Mouse (Mus musculus) cerebellum, adult (tissue): ENCODE data around the gene Kif2a.

Experiments used
- ATAC-seq: cut with Nextera tagmentation; 2 replicates; pipeline ENCODE4 v1.9.2; 2017; ENCODE audit warnings: mild to moderate bottlenecking, moderate library complexity, mixed read lengths; ENCODE audit not compliant: insufficient number of reproducible peaks, low FRiP score, low TSS enrichment

Kif2a gene

DNA sequence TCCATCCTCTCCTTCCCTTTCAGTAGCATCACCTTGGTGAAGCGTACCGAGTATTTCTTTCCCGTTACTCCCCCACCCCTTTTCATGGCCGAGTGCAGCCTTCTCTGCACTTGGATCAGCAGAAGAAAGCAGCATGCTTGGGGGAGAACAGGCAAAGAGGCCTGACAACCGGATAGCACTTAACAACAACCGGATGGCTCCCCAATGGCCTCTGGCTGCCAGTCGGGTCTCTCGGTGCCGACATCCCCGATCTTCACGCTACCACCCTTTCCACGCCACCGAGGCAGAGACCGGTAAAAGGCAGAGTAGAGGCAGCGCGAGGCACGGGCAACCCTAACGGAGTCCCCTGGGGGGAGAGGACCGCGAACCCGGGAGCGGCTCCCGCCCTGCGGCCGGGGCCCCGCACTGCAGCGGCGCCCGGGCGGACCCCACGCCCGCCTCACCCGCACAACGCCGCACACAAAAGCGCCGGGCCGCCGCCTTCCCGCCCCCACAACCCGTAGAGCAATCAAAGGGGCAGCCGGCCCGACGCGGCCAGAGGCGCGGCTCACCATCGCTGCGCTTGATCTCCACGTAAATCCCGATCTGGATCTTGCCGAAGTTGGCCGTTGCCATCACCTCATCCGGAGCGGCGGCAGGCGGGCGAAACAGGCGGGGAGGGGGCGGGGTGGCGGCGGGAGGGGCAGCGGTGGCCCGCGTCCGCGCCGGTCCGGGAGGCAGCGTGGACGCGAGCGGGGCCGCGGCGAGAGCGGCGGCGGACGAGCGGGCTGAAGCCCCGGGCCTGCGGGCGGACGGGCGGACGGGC, at the start of gene Kif2a:
TSS of gene Kif2a (minus strand) at position 666 of the 805 bp plus-strand sequence.
- peak; percentile 46 for ATAC-seq

- no peak for ATAC-seq
These were observed 47.1 kb upstream of the Kif2a start for GRCm38 (mm10) chr13:107069061-107069460.

DNA sequence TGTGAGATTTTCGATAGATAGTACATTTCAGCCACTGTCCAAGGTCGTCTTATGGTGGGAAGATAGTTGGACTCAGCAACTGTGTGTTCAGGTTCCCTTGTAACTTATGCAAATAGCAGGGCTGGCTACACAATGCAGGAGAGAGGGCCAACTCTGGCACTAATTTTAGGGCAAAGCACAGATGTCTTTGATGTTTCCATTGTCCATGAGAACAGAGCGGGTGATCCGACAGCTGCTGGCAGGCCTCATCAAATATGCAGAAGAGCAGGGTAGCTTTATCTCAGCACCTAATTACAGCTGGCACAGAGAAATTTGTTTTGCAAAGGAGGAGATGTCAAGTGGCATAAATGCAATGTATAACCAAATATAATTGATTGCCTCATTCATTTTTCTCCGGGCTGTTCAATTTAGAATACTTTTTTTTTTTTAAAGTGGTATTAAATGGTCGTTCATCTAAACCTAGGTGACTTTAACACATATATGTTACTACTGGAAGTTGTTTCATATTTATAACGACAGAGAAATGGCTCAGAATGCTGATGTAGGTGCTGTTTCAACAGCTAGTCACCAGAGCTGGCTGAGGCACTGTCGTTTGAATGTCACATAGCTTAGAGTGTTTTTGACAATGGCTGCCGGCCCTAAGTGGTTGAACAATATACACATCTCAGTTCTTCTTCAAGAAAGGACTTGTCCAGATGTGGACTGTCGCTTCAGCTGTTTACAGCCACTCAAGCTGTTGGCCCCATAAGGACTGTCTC, 43.4 kb upstream of the Kif2a start:
- no peak for ATAC-seq

DNA sequence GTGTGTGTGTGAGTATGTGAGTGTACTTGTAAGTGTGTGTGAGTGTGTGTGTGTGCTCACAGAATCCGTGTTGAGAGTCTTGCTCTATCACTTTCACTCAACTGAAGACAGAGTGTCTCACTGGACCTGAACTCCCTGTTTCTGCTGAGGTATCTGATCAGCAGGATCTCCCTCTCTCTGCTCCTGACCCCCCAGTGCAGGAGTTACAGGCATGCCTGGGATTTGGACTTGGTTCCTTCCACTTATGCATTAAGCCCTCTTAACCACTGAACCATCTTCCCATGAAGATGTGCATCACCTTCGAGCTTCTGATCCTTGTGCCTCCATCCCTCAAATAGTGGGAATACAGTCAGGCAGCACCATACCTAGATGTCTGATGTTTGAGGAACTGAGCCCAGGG, 42.3 kb upstream of the Kif2a start:
- no peak for ATAC-seq

DNA sequence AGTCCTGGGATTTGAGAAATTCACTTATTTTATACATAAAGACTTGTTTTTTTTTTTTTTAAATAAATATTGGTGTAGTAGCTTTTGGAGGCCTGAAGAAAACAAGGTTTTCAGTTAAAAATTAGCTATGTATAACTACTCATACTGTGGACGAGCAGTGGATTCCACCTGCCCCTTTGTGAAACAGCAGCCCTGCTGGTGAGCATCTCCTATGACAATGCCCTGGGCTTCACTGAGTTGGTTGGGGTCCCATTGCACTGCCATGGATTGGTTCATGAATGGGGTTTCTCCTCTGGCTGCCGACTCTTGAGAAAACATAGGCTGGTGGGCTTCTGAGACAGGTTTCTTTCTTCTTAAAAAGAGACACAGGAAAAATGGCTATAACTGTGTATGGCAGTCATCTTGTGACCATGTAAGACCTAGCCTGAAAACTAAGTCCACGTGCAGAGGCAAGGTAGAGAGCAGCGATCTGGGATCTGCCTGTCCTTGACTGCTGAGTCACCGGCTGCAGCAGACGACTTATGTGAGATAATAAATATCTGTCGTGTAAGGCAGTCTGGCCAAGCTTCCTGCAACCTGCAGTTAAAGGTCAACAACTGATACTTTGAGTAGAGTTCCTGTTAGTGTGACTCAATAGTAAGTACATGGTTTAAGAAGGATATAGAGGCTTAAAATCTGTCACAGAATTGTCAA, 41.3 kb upstream of the Kif2a start:
- no peak for ATAC-seq

- ATAC-seq: no peak
These were observed 38.2 kb upstream of the Kif2a start for GRCm38 (mm10) chr13:107060098-107060497.

- ATAC-seq: no peak
These were observed 37.5 kb upstream of the Kif2a start for GRCm38 (mm10) chr13:107059460-107059859.

GRCm38 (mm10) chr13:107056318-107056717, 34.4 kb upstream of the Kif2a start:
- ATAC-seq: no peak

GRCm38 (mm10) chr13:107054496-107054895, 32.6 kb upstream of the Kif2a start:
- ATAC-seq: no peak

DNA sequence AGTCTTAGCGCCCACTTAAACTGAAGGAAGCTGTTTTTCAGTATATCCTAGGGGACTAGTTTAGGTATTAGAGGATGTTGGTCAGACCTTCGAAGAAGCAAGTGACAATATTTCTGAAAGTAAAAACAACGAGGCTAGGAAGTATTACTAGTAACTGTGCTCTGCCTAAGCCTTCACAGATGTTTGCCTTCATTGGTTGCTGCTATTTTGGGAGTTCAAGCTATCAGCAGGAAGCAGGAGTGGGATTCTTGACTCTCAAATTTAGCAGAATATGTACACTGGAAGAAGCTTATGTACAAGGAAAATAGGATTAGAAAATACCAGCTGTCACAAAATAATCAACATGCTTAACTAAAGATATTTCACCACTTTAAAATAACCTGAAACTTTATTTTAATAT, 29.4 kb upstream of the Kif2a start:
- ATAC-seq: no peak

DNA sequence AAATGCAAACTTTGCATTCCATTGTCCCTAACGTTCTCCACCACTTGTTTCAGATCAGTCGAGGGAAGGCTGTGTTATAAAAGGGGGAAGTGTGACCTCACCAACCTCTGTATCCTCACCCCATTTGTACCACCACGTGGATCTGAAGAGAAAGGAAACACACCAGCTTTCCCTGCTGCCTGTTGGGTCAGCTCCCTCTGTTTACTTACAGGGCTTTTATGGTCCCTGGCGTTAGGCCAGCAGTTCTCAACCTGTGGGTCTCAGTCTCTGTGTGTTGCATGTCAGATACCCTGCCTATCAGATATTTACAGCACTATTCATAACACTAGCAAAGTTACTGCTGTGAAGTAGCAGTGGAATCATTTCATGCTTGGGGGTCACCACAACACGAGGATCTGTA, 22.3 kb upstream of the Kif2a start:
- no peak for ATAC-seq

- no peak for ATAC-seq
These were observed 20.6 kb upstream of the Kif2a start for GRCm38 (mm10) chr13:107042551-107042950.

DNA sequence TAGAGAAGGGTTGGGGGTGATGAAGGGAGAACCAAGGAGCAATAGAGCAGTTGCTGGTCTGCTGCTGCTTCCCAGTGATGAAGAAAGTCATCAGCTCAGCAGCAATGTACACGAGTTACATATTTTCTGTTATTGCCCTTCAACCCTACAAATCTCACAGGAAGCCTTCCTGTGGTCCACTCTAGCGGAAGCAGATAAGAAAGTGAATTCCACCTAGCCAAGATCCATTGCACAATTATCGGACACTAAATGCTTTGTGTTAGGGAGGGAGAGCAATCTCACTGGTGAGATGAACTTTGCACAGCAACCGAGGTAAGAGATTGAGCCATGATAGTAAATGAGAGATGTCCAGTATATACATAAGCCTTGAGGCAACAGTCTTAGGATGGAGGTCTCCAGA, 17.6 kb upstream of the Kif2a start:
- ATAC-seq: no peak

DNA sequence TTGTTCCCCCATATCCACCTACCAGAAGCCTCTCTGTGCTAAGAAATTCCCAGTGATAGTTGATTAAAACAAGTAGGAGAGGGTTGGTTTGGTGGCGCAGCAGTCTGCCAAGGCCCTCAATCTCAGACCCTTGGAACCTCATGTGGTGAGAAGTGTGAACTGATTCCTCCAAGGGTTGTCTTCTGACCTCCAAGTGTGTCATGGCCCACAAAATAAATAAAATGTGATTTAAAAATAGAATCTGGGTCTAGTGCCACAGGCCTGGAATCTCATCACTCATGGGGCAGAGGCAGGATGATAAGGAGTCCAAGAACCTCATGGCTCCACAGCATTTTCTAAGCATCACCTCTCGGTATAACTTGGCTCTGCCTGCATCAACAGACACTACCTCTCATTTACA, 16.4 kb upstream of the Kif2a start:
- no peak for ATAC-seq

DNA sequence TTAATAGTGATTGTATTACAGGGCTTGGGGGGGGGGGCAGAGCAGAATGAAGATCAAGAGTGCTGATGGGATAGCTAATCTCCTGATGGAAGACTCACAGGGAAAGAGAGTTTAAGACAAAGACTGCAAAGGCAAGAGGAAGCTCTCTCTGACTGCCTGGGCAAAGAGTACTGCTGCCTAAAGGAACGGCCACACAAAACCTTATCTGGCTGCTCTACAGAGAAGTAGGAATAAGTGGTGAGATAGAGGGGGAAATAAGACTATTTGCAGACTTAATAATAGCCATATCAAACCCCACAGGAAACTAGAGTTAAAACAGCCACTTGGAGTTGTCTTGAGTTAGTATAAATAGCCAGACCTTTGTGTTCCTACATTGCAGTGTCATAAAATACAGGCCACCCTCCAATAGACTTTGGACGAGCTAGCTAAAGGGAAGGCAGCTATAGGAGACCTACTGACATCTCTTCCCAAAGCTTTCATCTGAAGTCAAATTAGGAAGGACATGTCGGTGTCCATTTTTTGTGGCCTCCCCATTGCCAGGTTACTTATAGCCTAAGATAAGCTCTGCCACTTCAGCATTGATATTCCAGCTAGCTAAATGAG, 13.7 kb upstream of the Kif2a start:
- ATAC-seq: no peak

DNA sequence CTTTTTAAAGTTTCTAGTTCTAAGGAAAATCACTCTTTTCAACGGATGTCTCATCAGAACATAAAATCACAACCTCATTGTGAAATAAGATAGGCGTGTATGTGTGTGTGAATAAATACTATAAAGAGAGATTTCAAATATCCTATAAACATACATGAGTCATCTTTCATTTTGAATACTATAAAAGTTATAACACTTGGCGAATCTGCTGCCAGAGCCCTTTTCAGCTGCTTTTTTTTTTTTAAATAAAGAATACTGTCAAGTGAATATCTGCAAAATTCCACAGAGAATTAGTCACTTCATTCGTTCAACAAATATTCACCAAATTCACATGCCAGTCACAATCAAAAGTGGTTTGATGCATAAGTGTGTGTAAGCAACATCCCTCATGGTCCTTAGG, 13.2 kb upstream of the Kif2a start:
- no peak for ATAC-seq

- ATAC-seq: no peak
These were observed 12.3 kb upstream of the Kif2a start for GRCm38 (mm10) chr13:107034028-107034920.

GRCm38 (mm10) chr13:107031228-107031627, 9.3 kb upstream of the Kif2a start:
- ATAC-seq: no peak

DNA sequence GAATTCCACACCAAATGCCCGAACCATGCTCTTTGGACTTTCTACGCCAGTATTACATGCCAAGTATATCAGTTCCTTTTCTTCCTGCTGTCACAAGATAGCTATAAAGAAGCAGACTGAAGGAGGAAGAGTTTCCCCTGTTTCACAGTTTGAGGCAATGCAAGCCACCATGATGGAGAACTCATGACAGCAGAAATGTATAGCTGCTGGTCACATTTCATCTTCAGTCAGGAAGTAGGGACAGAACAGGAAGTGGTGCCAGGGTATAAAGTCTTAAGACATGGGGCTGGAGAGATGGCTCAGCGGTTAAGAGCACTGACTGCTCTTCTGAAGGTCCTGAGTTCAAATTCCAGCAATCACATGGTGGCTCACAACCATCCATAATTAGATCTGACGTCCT, 5.3 kb upstream of the Kif2a start:
- no peak for ATAC-seq

DNA sequence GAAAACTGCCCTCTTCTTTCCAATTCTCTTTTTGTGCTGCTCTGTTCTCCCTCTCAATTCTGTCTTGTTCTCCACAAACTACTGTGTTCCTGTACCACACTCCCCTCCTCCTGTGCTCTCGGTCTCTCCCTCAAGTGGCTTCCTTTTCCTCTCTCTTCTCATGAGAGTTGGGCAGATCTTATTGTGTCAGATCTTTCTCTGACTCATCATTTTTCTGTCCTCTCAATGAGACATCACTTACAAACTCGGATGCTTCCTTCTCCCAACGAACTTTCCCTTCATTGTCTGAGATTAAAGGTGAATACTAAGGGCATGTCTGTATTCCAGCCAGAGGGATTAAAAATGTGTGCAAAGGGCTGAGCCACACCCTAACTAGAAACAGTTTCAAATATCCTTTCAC, 3.7 kb upstream of the Kif2a start:
- ATAC-seq: no peak
